Mouse (Mus musculus) heart, embryonic 14.5 days (tissue): Measurements from ENCODE around the gene Igdcc3. TPM values are rescaled to one million over a fixed set of nuclear protein-coding genes. Genes with fewer than 3 reads are reported as not detected.

Experiments
- ATAC-seq: fragments of 200-750 bp; cut with Nextera tagmentation; 2 replicates; pipeline ENCODE4 v1.8.0; 2017; ENCODE audit warnings: low read depth, moderate TSS enrichment; ENCODE audit not compliant: insufficient number of reproducible peaks, insufficient read depth, low FRiP score
- H3K27ac ChIP-seq, 2 experiments: fragments of 200-500 bp in 1 of 2; fragments of 300-500 bp in 1 of 2; sonication (generic) in 1 of 2; replicated peaks in 1 of 2; 2 replicates each; pipeline ENCODE4 v1.5.1; 2012 to 2014; ENCODE audit warnings: low read depth in 2 of 2, low read length in 2 of 2, control low read depth in 1 of 2, mild to moderate bottlenecking in 1 of 2, mixed read lengths in 1 of 2; ENCODE audit not compliant: control insufficient read depth in 1 of 2, insufficient read depth in 1 of 2
- H3K27me3 ChIP-seq: fragments of 300-500 bp; sonication (generic); 2 replicates; pipeline ENCODE4 v1.6.1; 2014; ENCODE audit warnings: mild to moderate bottlenecking, low read length, control low read depth; ENCODE audit not compliant: control insufficient read depth, insufficient read depth
- H3K36me3 ChIP-seq: fragments of 300-500 bp; sonication (generic); 2 replicates; pipeline ENCODE4 v1.6.1; 2014; ENCODE audit warnings: mild to moderate bottlenecking, control low read depth, low read length, mixed read lengths; ENCODE audit not compliant: control insufficient read depth, insufficient read depth
- H3K4me1 ChIP-seq, 2 experiments: fragments of 200-500 bp in 1 of 2; fragments of 300-500 bp in 1 of 2; sonication (generic) in 1 of 2; 2 replicates each; pipeline ENCODE4 v1.6.1; 2012 to 2014; ENCODE audit warnings: low read length in 2 of 2, control low read depth in 1 of 2, mixed read lengths in 1 of 2; ENCODE audit not compliant: control insufficient read depth in 2 of 2, insufficient read depth in 2 of 2
- H3K4me2 ChIP-seq: fragments of 300-500 bp; sonication (generic); 2 replicates; pipeline ENCODE4 v1.6.1; 2014; ENCODE audit warnings: mild to moderate bottlenecking, low read length
- H3K4me3 ChIP-seq, 2 experiments: fragments of 200-500 bp in 1 of 2; fragments of 300-500 bp in 1 of 2; sonication (generic) in 1 of 2; 2 replicates each; pipeline ENCODE4 v1.5.1; 2012 to 2014; ENCODE audit warnings: low read length in 2 of 2, mild to moderate bottlenecking in 2 of 2, control low read depth in 1 of 2, low read depth in 1 of 2, moderate library complexity in 1 of 2; ENCODE audit not compliant: control insufficient read depth in 1 of 2, insufficient read depth in 1 of 2
- H3K9ac ChIP-seq: fragments of 300-500 bp; sonication (generic); 2 replicates; pipeline ENCODE4 v1.6.1; 2014; ENCODE audit warnings: mild to moderate bottlenecking, low read length
- H3K9me3 ChIP-seq: fragments of 300-500 bp; sonication (generic); 2 replicates; pipeline ENCODE4 v1.6.1; 2016; ENCODE audit warnings: low read length, control low read depth; ENCODE audit not compliant: control insufficient read depth
- WGBS: fragments of 180-500 bp; shearing (Covaris S2); extraction: QIAGEN DNeasy Blood & Tissue Kit; methylation state at CpG from one replicate; pipeline ENCODE4 v1.1.7; 2014; 5-methylcytosine and 5-hydroxymethylcytosine counted together
- polyA plus RNA-seq: library from polyadenylated mRNA; unstranded; fragments of >200 nt; fragmentation: Nextera tagmentation; extraction: Ambion mirVana; gene quantifications from 2 replicates; pipeline ENCODE4 v1.2.1, GENCODE M21; 2014

Gene Igdcc3
- polyA plus RNA-seq, 1 experiment from 2014 or later = 0.36 TPM

DNA sequence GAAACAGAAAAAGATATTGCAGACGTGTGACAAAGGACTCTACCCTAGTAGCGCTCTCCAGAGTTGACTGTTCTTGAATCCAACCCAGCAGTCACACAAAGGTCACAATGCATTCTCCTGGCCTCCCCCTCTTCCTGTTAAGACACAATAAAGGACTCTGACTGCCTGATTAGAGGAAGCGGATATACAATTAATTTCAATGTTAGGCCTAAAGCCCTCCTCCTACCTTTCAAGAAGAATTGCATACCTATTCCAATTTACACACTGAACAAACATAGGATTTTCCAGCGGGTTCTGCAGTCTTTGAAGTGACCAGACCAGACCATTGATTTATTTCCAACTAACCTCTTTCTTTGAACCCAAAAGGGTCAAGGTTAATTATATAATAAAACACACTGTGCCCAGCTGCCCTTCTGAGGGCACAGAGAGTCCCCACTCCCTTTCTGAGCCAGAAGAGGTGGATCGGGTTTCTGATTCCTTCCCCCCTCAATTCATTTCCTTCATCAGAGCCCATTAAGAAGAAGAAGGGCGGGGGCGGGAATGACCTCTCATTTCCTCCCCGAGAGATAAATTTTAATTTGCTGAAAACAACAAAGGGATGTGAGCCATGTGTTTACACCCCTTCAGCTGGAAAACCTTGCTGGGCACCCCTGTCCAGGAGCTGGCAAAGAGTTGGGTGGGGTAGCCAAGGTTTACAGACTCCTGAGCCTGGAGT, 50.9 kb downstream of the Igdcc3 start:
- Histone ChIP-seq H3K4me2 (no peak overlapping the region), H3K36me3 (no peaks in the 10 kb centered on the region), H3K9ac (no peak overlapping the region), H3K27me3 (no peaks in the 10 kb centered on the region), H3K27ac (peak overlapping the region; percentile 46 to 57), H3K4me3 (no peak overlapping the region), H3K4me1 (peaks cover 19 to 31% of the 10 kb centered on the region in 2 experiments), H3K9me3 (no peaks in the 10 kb centered on the region)
- no peak for ATAC-seq
- WGBS = 46% methylated on average over 8 of the region's 8 CpGs

- H3K36me3 ChIP-seq = no peaks in the 10 kb centered on the region
- peaks cover 19 to 31% of the 10 kb centered on the region in 2 experiments for H3K4me1 ChIP-seq
- 68% methylated on average over 12 of the region's 12 CpGs for WGBS
- H3K9ac ChIP-seq = no peak overlapping the region
- no peak overlapping the region for H3K4me2 ChIP-seq
- H3K27me3 ChIP-seq = no peaks in the 10 kb centered on the region
- no peak overlapping the region for H3K4me3 ChIP-seq
- H3K27ac ChIP-seq = no peak overlapping the region
- H3K9me3 ChIP-seq = no peaks in the 10 kb centered on the region
- no peak for ATAC-seq
These were observed 52.2 kb downstream of the Igdcc3 start for GRCm38 (mm10) chr9:65193214-65193613.

DNA sequence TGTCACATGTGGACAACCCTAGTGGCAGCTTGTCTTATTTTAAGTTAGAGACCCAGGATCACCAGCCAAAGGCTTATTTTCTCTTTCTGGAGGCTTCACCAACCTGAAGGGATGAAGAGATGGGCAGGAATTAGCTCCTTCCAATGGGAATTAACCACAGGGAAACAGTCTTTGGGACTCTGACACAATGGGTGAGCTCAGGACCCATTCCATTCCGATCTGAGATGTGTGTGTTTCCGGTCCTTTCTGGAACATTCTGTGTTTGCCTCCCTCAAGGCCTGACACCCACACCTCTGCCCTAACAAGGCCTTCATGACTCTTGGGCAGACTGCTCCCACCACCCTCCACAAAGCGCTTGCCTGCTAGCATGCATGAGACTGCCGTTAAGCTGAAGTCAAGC, 54.1 kb downstream of the Igdcc3 start, which contains the start of gene Parp16:
TSS of gene Parp16 (plus strand) at position 301 of the 400 bp plus-strand sequence.
- no peak for ATAC-seq
- WGBS = 71% methylated on average over 4 of the region's 4 CpGs
- Histone ChIP-seq H3K4me3 (peak within 1 kb of the TSS in 1 of 2 experiments; percentile 2; a peak in 1 of 4 replicates), H3K9ac (peak within 1 kb of the TSS; percentile 71), H3K9me3 (no peaks in the 10 kb centered on the region), H3K4me2 (peak within 1 kb of the TSS; percentile 27), H3K4me1 (peaks cover 19 to 31% of the 10 kb centered on the region in 2 experiments), H3K36me3 (no peaks in the 10 kb centered on the region), H3K27me3 (no peaks in the 10 kb centered on the region), H3K27ac (peak within 1 kb of the TSS; percentile 93 to 96)

GRCm38 (mm10) chr9:65195621-65195981, 54.6 kb downstream of the Igdcc3 start:
- peak overlapping the region; percentile 71 for H3K9ac ChIP-seq
- peak overlapping the region; percentile 27 for H3K4me2 ChIP-seq
- H3K27me3 ChIP-seq = no peaks in the 10 kb centered on the region
- peak; percentile 37 for ATAC-seq
- peaks cover 19 to 31% of the 10 kb centered on the region in 2 experiments for H3K4me1 ChIP-seq
- H3K9me3 ChIP-seq = no peaks in the 10 kb centered on the region
- 7% methylated on average over 8 of the region's 8 CpGs for WGBS
- no peak overlapping the region for H3K4me3 ChIP-seq
- H3K36me3 ChIP-seq = no peaks in the 10 kb centered on the region
- peak overlapping the region; percentile 93 to 96 for H3K27ac ChIP-seq

DNA sequence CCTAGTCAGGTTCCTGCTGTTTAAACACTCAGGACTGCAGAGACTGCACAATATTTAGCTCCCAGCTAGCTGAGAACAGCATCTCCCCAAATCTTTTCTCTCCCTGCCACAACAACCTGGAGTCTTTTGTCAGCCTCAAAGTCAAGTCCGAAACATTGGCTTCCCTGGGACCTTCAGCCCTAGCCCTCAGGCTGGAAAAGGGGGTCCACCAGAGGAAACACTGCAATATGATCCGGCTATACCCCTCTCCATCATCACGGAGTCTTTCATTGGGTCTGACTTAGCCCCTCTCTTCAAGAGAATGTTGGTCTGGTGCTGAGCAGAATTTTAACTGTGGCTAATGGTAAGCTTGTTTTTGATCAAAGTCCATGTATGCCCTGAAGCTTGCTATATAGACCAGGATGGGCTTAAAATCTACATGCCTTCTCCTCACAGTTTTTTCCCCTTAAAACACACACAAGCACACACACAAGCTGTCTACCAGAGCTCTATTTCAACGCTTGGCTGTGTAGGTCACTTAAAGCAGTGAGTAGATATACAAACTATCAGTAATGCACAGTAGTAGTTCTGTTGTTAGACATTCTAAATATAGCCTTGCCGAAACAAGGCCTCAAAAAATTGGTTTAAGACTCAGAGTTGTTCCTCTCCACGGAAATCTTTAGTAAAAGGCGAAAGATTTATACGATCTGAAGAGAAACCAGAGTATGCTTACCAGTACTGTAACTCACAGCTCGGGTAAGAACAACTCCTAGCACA, 55.2 kb downstream of the Igdcc3 start:
- Histone ChIP-seq H3K27ac (peak overlapping the region; percentile 93 to 96), H3K4me1 (peaks cover 19 to 28% of the 10 kb centered on the region in 2 experiments), H3K9me3 (no peaks in the 10 kb centered on the region), H3K9ac (peak overlapping the region; percentile 71), H3K36me3 (no peaks in the 10 kb centered on the region), H3K27me3 (no peaks in the 10 kb centered on the region), H3K4me3 (peak overlapping the region in 1 of 2 experiments; percentile 4; a peak in 1 of 4 replicates), H3K4me2 (peak overlapping the region; percentile 27)
- ATAC-seq = peak; percentile 70
- 4% methylated on average over 9 of the region's 9 CpGs for WGBS

DNA sequence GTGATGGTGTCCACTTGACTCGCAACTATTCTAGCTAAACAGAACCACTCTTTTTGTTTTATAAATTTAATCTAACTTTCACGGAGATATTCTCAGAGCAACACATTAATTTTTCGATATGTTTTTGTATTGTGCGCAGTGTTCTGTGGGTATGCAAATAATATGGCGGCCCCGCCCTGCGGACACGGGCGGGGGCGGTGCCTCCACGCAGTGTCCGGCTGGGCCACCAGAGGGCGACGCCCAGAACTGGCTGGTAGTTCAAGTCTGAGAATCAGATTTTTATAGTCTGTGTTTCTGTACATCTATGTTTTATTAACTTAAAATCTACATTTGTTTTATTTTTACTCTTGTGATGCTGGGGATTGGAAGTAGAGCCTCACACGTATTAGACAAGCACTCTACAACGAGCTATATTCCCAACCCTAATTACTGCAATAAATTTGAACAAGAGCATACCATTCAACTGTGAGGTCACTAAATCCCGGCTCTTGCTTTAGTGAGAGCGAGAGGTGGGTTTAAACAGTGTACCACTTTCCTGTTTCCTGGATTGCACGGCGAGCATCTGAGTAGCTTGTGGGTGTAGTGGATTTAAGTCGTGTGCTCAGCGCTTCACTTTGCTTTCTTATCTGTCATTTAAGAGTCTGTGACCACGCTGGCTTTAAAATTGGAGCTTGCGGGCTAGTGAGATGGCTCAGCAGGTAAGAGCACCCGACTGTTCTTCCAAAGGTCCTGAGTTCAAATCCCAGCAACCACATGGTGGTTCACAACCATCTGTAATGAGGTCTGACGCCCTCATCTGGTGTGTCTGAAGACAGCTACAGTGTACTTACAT, 56.0 kb downstream of the Igdcc3 start:
- no peaks in the 10 kb centered on the region for H3K9me3 ChIP-seq
- H3K36me3 ChIP-seq = no peaks in the 10 kb centered on the region
- no peaks in the 10 kb centered on the region for H3K27me3 ChIP-seq
- peak overlapping the region; percentile 27 for H3K4me2 ChIP-seq
- peak overlapping the region; percentile 93 to 96 for H3K27ac ChIP-seq
- H3K4me3 ChIP-seq = peak overlapping the region in 1 of 2 experiments; percentile 4; a peak in 1 of 4 replicates
- H3K4me1 ChIP-seq = peaks cover 14 to 20% of the 10 kb centered on the region in 2 experiments
- peak; percentile 76 for ATAC-seq
- H3K9ac ChIP-seq = peak overlapping the region; percentile 71
- 15% methylated on average over 26 of the region's 26 CpGs for WGBS

DNA sequence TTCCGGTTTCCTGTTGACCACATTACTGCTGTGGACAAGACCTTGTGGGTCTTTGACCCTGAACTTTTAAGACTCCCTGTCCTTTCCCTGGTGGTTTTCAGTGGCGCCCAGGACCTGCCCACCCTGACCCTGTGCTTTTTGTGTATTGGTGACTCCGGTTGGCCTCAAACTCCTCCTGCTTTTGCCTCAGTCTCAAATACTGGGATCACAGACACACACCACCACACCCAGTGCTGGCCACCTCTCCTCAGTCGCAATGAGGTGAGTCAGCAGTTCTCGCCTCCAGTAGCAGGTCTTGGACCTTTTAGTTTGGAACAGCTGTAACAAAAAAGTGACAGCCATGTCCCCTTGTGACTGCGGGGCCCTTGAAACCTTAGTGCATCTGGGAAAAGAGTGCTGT, 56.8 kb downstream of the Igdcc3 start:
- WGBS = 79% methylated on average over 6 of the region's 6 CpGs
- no peak overlapping the region for H3K4me3 ChIP-seq
- H3K9me3 ChIP-seq = no peaks in the 10 kb centered on the region
- no peak overlapping the region for H3K27ac ChIP-seq
- H3K4me2 ChIP-seq = no peak overlapping the region
- no peak for ATAC-seq
- peaks cover 12 to 16% of the 10 kb centered on the region in 2 experiments for H3K4me1 ChIP-seq
- H3K27me3 ChIP-seq = no peaks in the 10 kb centered on the region
- no peaks in the 10 kb centered on the region for H3K36me3 ChIP-seq
- H3K9ac ChIP-seq = no peak overlapping the region
